Mouse (Mus musculus): ENCODE measurements around the gene Blvrb.

The Blvrb gene

DNA sequence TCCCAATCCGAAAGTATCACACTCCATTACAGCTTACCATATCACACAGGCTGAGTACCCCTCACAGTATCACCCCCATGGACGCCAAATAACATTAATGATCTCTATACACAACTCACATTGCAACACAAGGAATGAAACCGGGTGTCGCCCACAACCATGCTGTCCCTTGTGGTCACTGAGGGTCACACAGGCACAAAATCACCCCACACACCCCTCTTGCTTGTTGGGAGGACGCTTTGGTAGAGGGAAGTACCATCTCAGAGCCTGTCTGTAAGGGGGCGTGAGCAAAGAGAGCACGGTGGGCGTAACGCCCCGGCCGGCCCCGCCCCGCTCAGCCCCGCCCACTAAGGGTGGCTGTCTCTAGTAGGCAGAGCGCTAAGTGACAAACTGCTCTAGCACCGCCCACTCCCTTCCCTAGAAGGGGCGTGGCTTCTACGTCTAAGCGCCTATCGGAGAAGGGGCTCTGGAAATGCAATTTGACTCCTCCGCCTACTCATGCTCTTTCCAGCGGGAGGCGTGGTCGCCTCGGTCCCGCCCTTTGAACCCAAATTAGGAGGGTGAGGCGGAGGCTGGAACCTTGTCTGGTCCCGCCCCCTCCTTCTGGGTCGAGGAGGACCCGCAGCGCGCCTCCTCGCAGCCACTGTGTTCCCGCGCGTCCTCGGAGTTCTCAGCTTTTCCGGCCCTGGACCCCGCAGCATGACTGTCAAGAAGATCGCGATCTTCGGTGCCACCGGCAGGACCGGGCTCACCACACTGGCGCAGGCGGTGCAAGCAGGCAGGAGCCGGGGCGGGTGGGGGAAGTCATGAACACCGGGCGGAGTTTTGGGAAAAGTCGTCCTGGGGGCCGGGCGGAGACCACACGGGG is at the start of gene Blvrb, which contains the start of gene Sptbn4:
TSS of gene Blvrb (plus strand) at position 560 of the 868 bp plus-strand sequence.
TSS of gene Sptbn4 (minus strand) at position 268 of the 868 bp plus-strand sequence.
- DNase-seq (ENCODE audit: low spot score), result peak; percentile 88

- no peak for DNase-seq (ENCODE audit: low spot score)
Observed at GRCm38 (mm10) chr7:27400545-27400944, 47.2 kb upstream of the Blvrb start.

- no peak for DNase-seq (ENCODE audit: low spot score)
Observed at GRCm38 (mm10) chr7:27402675-27403074, 45.1 kb upstream of the Blvrb start.

- DNase-seq (ENCODE audit: low spot score), result no peak
Observed at GRCm38 (mm10) chr7:27404203-27404942, 43.4 kb upstream of the Blvrb start.

DNA sequence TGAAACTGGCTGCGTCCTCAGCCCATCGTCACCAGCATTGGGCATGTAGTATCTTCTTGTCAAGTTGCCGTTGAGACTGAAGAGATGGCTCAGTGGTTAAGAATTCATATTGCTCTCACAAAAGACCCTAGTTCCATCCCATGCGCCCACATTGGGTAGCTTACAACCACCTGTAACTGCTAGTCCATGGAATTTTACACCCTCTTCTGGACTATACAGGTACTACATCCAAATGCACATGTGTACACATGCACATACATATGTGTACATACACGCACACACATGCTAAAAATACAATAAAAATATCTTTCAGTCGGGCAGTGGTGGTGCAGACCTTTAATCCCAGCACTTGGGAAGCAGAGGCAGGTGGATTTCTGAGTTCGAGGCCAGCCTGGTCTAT is 41.3 kb upstream of the Blvrb start:
- no peak for DNase-seq (ENCODE audit: low spot score)

DNA sequence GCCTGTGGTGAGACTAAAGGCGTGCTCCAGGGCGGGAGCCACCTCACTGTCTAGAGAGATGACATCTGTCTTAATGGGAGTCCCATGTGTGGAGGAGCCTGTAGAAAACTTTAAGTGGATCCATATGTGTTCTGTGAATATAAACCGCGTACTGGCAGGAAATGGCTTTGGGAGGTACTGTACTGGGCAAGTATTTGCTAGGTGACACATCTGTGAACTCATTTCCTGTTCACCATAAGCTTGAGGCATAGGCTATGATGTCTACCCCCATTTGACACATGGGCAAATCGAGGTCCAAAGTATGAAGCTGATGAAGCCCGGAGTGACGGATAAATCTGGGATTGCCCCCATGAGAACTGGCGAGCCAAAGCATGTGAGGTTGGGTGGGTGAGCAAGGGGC is 40.0 kb upstream of the Blvrb start:
- DNase-seq (ENCODE audit: low spot score), result no peak

DNA sequence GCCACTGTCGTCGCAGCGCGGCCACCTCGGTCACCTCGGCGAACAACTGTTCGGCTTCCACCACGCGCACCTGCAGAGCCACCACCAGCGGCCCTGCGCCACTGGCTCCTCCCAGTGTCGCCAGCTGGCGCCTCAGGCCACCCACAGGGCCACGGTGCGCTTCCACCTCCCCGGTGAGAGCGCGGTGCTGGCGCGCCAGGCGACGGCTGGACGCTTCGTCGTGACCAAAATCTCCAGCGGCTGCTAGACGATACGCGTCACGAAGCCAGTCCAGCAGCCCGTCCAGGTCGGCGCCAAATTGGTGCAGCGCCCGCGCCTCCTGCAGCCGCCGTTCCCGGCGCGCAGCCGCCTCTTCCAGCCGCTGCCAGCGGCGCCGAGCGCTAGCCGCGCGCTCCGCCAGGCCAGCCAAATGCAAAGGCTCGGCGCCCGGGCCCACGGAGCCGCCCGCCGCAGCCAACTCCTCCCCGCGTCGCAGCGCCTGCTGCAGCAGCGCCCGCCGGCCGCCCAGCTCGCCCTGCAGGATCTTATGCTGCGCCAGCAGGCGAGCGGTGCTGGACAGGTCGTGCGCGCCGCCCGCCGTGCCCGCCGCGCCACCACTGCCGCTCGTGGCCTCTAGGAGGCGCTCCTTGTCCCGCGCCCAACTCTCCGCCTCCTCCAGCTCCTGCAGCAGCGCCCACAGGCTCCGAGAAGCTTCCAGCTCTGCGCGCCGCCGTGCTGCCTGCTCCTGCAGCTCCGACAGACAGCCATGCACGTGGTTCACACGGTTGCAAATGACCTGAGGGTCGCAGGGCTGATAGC is 39.2 kb upstream of the Blvrb start:
- DNase-seq (ENCODE audit: low spot score), result no peak

GRCm38 (mm10) chr7:27417151-27417550 is 30.6 kb upstream of the Blvrb start:
- no peak for DNase-seq (ENCODE audit: low spot score)

GRCm38 (mm10) chr7:27419101-27419500 is 28.7 kb upstream of the Blvrb start:
- DNase-seq (ENCODE audit: low spot score), result no peak

- DNase-seq (ENCODE audit: low spot score), result no peak
Observed at GRCm38 (mm10) chr7:27423556-27424326, 24.0 kb upstream of the Blvrb start.

DNA sequence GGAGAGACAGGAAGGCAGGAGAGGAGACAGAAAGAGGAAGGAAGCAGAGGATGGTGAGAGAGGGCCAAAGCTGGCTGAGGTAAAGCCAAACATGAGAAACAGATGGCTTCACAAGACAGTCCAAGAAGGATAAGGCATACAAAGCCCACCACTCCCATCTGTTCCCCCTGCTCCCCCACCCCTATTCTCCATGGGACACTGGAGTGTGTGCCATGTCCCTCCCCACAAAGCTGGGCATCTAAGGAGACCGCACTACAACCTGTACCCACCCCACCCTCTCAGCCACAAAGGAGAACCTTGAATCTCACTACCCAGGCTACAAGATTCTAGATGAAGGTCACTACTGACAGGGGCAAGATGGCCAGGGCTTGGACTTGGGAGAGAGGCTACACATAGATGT is 20.4 kb upstream of the Blvrb start:
- no peak for DNase-seq (ENCODE audit: low spot score)

DNA sequence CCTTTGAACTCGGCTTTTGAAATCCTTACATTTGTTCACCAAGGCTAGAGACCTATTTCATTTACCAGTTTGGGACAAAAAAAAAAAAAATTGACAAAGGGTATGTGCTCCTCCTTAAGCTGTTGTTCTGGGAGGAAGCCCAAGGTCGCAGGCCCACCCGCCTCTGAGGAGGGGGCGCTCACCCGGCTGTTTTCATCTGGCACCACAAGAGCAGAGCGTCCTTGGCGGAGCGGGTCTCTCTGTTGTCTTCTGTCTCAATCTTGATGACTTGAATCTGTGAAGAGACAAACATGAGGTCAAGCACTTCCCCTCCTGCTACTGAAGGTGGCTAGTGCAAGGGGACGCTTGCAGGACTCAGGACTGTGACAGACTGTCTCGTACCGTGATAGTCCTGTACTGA is 19.8 kb upstream of the Blvrb start:
- no peak for DNase-seq (ENCODE audit: low spot score)

DNA sequence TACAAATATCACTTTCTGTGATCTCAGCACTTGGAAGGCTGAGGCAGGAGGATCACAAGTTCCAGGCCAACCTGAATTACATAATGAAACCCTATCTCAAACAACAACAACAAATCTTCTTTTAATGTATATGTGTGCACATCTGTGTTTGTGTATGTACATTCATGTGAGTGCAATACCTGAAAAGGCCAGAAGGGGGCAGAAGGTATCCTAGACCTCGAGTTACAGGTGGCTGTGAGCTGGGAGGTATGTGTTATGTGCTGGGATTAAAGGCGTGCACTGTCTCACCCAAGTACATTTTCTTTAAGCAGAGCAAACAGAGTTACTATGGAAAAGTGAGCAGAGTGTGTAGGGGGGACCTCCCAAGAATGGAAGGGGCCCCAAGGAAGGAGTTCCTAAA is 18.6 kb upstream of the Blvrb start:
- no peak for DNase-seq (ENCODE audit: low spot score)

GRCm38 (mm10) chr7:27433349-27433748 is 14.4 kb upstream of the Blvrb start:
- DNase-seq (ENCODE audit: low spot score), result no peak

DNA sequence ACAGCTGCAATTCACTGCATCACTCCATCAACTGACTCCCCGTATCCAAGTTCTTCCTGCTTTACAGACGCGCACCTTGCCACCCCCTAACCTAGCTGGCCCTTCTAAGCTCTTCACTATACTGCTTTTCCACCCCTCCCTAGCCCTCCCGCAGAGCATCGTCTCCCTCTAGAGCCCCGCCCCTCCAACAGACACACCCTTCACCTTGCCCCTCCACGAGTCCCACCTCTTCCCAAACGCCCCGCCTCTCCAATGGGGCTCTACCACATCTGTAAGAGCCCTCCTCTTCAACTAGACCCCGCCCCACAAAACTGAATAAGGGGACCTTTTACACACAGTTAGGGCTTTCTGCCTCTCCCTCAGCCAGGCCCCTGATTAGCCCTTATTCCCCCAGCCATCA is 14.0 kb upstream of the Blvrb start:
- DNase-seq (ENCODE audit: low spot score), result no peak

DNA sequence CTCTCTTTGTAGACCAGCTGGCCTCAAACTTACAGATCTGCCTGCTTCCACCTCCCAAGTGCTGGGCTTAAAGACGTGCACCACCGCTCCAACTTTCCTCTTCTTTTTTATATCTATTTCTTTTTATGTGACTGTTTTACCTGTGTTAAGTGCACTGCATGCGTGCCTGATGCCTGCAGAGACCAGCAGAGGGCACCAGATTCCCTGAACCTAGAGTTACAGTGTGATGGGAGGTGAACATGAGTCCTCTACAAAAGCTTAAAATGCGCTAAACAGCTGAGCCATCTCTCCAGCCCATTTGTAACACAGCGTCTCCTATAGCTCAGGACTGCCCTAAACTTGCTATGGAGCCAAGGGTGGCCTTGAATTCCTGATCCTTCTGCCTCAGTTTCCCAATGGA is 10.2 kb upstream of the Blvrb start:
- DNase-seq (ENCODE audit: low spot score), result no peak

DNA sequence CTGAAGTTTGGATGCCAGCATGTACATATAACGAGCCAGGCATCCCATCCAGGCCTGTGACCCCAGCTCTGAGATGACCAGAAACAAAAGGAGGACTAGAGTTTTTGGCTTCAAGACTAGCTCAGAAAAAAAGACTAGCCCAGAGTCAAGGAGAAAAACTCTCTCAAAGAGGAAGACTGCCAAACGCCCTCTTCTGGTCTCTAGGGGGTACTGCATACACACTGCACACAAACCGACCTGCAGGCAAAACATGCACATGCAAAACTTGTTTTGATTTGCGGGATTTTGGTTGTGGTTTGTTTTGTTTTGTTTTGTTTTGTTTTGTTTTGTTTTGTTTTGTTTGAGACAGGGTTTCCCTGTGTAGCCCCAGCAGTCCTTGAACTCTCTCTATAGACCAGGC is 7.8 kb upstream of the Blvrb start:
- DNase-seq (ENCODE audit: low spot score), result no peak

DNA sequence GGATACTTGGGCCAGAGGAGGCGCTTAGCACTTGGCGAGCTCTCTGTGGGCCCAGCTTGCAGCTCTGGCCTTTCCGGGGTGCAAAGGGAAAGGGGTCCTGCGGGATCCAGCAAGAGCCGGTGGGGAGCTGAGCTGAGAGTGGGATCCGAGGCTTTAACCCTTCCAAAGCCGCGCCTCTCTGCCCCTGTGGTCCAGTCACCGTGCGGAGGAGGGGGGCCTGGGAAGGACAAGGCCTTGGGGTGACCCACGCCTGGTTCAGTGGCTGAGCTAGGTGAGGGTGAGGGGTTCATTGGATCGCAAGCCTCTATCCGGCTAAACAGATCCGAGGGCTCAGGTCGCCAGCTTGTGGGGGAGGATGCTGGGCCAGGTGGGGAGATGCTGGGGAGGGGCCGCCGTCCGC is 1.7 kb upstream of the Blvrb start:
- no peak for DNase-seq (ENCODE audit: low spot score)

GRCm38 (mm10) chr7:27446521-27447418 is 1.0 kb upstream of the Blvrb start:
- no peak for DNase-seq (ENCODE audit: low spot score)

- DNase-seq (ENCODE audit: low spot score), result no peak
Observed at GRCm38 (mm10) chr7:27448421-27449206, 836 bp downstream of the Blvrb start.

Data from urinary bladder, postnatal 10 days (tissue).